Mouse (Mus musculus): ENCODE results near the gene Tbc1d2. TPM values are rescaled to one million over a fixed set of nuclear protein-coding genes. Genes with fewer than 3 reads are reported as not detected.

The Tbc1d2 gene
- polyA plus RNA-seq, 1 experiment from 2014 or later = 7.4 TPM

DNA sequence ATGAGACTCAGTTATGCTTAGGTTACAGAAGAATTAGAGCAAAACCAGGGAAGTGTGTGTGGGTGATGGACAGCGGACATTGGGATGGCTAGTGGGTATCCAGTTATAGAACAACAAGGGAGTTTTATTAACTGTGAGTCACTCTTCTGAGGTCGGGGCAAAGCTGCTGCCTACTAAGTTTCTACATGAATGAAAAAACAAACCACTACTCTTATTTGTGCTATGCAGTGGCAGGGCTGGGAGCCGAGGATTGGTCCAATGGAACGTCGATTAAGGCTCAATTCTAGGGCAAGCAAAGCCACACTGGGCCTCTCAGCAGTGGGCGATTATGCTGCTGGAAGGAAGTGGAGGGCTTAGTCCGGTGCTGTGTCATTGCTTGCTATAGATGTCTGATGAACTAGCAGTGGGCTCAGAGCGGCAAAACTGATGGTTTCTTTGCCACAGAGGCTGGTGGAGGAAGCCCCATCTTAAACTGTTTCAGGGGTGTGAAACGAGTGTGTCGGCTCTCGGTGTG is 25.3 kb upstream of the Tbc1d2 start:
- Histone ChIP-seq H3K27ac (ENCODE audit: low read length) (no peak overlapping the region), H3K4me2 (ENCODE audit: low read depth, low read length) (no peak overlapping the region), H3K9me3 (ENCODE audit: control insufficient read depth, low read length) (no peaks in the 10 kb centered on the region), H3K36me3 (ENCODE audit: control insufficient read depth, insufficient read depth, low read length) (no peaks in the 10 kb centered on the region), H3K27me3 (replicated peaks; ENCODE audit: control insufficient read depth, insufficient read depth, low read length) (no peaks in the 10 kb centered on the region), H3K4me1 (ENCODE audit: control insufficient read depth, insufficient read depth, low read length) (no peaks in the 10 kb centered on the region), H3K4me3 (ENCODE audit: low read length) (no peak overlapping the region), H3K9ac (ENCODE audit: low read depth, low read length) (no peak overlapping the region)
- no peak for ATAC-seq
- WGBS = 76% methylated on average over 11 of the region's 11 CpGs

DNA sequence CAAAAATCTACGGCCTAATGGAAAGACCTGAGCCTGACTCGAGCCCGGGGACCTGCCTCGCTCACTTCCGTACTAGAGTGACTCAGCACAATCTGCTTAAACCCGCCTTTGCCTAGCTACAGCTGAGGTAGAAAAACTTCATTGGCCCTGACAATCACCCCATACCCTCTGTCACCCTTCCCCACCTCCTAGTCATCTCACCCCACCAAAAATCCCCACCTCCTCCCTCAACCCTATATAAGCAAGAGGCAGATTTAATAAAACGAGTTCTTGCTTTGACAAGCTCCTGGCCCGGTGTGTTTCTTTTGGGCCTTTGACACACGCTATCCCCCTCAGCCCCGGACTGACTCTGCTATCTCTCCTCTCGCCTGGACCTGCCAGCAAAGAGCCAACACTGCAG is 18.6 kb upstream of the Tbc1d2 start:
- H3K4me2 ChIP-seq (ENCODE audit: low read depth, low read length) = no peak overlapping the region
- no peak overlapping the region for H3K9ac ChIP-seq (ENCODE audit: low read depth, low read length)
- H3K4me1 ChIP-seq (ENCODE audit: control insufficient read depth, insufficient read depth, low read length) = peaks cover 14% of the 10 kb centered on the region
- H3K27ac ChIP-seq (ENCODE audit: low read length) = no peak overlapping the region
- H3K36me3 ChIP-seq (ENCODE audit: control insufficient read depth, insufficient read depth, low read length) = no peaks in the 10 kb centered on the region
- H3K9me3 ChIP-seq (ENCODE audit: control insufficient read depth, low read length) = no peaks in the 10 kb centered on the region
- 68% methylated on average over 11 of the region's 11 CpGs for WGBS
- H3K4me3 ChIP-seq (ENCODE audit: low read length) = no peak overlapping the region
- ATAC-seq = no peak
- H3K27me3 ChIP-seq (replicated peaks; ENCODE audit: control insufficient read depth, insufficient read depth, low read length) = no peaks in the 10 kb centered on the region

DNA sequence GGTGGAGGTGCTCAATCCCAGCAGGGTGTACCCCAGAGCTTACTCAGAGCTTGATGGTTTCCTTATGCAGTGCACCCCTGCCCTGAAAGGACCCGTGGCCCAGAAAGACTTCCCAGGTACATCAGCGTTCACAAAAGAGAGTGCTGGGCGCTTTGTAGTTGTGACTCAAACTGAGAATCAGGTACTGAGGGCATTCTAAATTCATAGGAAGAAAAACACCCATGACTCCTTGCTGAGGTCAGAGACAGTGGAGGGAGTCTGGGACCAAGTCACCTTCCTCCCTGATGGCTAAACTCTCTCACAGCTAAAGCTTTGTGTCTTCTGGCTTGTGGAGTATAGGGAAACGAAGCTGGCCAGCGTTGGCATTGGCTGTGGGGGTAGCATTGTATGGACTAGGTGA is 16.4 kb upstream of the Tbc1d2 start:
- no peak overlapping the region for H3K4me3 ChIP-seq (ENCODE audit: low read length)
- H3K27me3 ChIP-seq (replicated peaks; ENCODE audit: control insufficient read depth, insufficient read depth, low read length) = no peaks in the 10 kb centered on the region
- H3K4me1 ChIP-seq (ENCODE audit: control insufficient read depth, insufficient read depth, low read length) = peaks cover 14% of the 10 kb centered on the region
- no peaks in the 10 kb centered on the region for H3K9me3 ChIP-seq (ENCODE audit: control insufficient read depth, low read length)
- WGBS = 63% methylated on average over 5 of the region's 5 CpGs
- no peak overlapping the region for H3K27ac ChIP-seq (ENCODE audit: low read length)
- ATAC-seq = no peak
- H3K36me3 ChIP-seq (ENCODE audit: control insufficient read depth, insufficient read depth, low read length) = no peaks in the 10 kb centered on the region
- H3K4me2 ChIP-seq (ENCODE audit: low read depth, low read length) = no peak overlapping the region
- no peak overlapping the region for H3K9ac ChIP-seq (ENCODE audit: low read depth, low read length)

DNA sequence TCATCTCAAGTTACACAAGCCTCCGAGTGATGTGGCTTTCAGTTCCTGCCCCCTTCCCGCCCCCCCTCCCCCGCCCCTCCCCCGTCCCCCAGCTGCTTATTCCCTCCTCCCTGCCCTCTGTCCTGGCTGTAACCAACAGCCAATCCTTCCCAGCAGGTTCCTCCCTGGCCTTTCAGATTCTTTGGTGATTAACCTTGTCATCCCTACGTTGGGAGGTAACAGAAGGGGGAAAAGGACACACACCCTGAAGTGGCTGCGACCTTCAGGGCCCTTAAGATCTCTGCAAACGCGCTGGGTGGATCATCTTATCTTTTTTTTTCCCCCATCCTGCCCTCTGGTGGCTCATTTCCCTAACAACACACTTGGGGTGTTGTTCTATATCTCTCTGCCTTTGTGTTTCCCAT is 15.4 kb upstream of the Tbc1d2 start:
- Histone ChIP-seq H3K4me3 (ENCODE audit: low read length) (no peak overlapping the region), H3K4me2 (ENCODE audit: low read depth, low read length) (no peak overlapping the region), H3K9me3 (ENCODE audit: control insufficient read depth, low read length) (no peaks in the 10 kb centered on the region), H3K36me3 (ENCODE audit: control insufficient read depth, insufficient read depth, low read length) (no peaks in the 10 kb centered on the region), H3K9ac (ENCODE audit: low read depth, low read length) (no peak overlapping the region), H3K4me1 (ENCODE audit: control insufficient read depth, insufficient read depth, low read length) (peaks cover 14% of the 10 kb centered on the region), H3K27me3 (replicated peaks; ENCODE audit: control insufficient read depth, insufficient read depth, low read length) (no peaks in the 10 kb centered on the region), H3K27ac (ENCODE audit: low read length) (no peak overlapping the region)
- WGBS = 4% methylated on average over 8 of the region's 8 CpGs
- no peak for ATAC-seq

DNA sequence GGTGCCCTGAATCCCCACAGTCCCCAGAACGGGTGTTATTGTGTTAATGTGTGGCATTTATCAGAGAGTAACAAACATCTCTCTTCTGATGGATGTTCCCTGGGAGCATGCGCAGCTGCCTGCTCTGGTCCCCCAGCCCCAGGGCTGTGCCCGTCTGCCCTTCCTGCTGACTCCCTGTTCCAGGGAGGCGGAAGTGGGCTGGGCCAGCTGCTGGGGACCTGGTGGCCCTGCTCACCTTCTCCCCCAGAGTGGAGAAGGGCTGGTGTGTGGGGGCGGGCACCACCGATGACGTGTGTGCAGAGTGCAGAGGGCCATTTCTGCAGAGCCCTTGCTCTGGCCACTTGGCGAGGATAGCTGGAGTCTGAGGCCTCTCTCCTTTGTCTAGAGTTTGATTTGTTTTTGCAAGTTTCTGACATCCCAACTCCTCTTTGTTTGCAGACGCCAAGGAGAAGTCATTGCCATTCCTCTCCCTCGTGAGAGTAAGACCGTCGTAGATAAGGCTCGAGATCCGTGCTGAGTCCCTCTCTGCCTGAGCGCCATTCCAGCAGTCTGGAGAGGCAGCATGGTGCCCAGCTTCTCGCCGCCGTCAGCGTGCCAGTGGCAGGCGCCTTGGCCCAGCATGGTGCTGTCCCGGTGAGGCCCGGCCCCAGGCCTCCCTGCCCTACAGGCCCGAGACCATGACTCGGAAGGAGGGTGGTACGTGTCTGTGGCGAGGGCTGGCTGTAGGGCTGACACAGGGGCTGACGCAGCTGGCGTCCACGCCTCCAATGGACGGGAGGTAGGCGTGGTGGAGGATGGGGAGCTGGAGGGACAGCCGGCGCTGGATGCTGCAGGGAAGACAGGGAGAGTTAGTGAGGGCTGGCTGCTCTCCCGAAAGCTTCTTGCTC is 14.4 kb upstream of the Tbc1d2 start:
- H3K4me2 ChIP-seq (ENCODE audit: low read depth, low read length) = peak overlapping the region; percentile 90
- peak overlapping the region; percentile 52 for H3K4me3 ChIP-seq (ENCODE audit: low read length)
- 4% methylated on average over 33 of the region's 34 CpGs for WGBS
- no peaks in the 10 kb centered on the region for H3K36me3 ChIP-seq (ENCODE audit: control insufficient read depth, insufficient read depth, low read length)
- H3K9ac ChIP-seq (ENCODE audit: low read depth, low read length) = peak overlapping the region; percentile 82
- no peaks in the 10 kb centered on the region for H3K27me3 ChIP-seq (replicated peaks; ENCODE audit: control insufficient read depth, insufficient read depth, low read length)
- H3K4me1 ChIP-seq (ENCODE audit: control insufficient read depth, insufficient read depth, low read length) = peaks cover 14% of the 10 kb centered on the region
- no peaks in the 10 kb centered on the region for H3K9me3 ChIP-seq (ENCODE audit: control insufficient read depth, low read length)
- peak overlapping the region; percentile 86 for H3K27ac ChIP-seq (ENCODE audit: low read length)
- ATAC-seq = peak; percentile 93

DNA sequence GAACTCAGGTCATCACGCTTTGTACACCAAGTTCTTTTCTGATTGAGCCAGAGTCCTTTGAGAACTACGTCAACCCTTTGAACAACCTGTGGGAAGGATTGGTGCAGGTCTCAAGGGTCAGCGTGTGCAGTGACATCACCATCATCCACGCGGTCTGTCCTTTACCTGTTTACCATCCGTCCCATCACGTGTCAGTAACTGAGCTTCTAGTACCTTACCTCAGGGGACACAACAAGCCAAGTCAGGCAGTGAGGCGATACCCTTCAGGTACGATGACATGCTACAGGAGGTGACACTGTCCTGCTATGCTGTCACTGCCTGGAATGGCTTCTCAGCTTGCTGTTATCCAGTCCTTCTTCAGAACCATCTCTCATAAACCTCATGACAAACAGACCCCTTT is 11.4 kb upstream of the Tbc1d2 start:
- ATAC-seq = no peak
- H3K4me1 ChIP-seq (ENCODE audit: control insufficient read depth, insufficient read depth, low read length) = peaks cover 14% of the 10 kb centered on the region
- no peak overlapping the region for H3K4me3 ChIP-seq (ENCODE audit: low read length)
- H3K27ac ChIP-seq (ENCODE audit: low read length) = no peak overlapping the region
- no peaks in the 10 kb centered on the region for H3K9me3 ChIP-seq (ENCODE audit: control insufficient read depth, low read length)
- WGBS = 67% methylated on average over 9 of the region's 9 CpGs
- H3K36me3 ChIP-seq (ENCODE audit: control insufficient read depth, insufficient read depth, low read length) = no peaks in the 10 kb centered on the region
- no peaks in the 10 kb centered on the region for H3K27me3 ChIP-seq (replicated peaks; ENCODE audit: control insufficient read depth, insufficient read depth, low read length)
- no peak overlapping the region for H3K4me2 ChIP-seq (ENCODE audit: low read depth, low read length)
- no peak overlapping the region for H3K9ac ChIP-seq (ENCODE audit: low read depth, low read length)

DNA sequence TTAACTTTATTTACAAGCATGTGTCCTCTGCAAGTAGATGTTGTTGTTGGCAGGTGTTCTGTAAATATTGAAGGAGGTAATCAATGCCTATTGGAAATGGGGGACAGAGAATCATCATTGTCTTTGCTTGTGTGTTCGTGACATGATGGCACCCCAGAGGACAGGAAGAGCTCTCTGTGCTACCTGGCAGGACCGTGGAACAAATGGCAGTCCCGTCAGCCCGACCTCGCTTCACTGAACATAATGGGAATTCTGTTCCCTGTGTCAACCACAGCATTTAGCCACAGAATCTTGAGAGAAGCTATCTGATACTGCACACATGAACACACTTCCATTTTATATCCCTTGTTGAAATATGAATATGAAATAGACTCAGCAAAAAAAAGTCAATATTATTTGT is 8.9 kb upstream of the Tbc1d2 start:
- no peak for ATAC-seq
- Histone ChIP-seq H3K27me3 (replicated peaks; ENCODE audit: control insufficient read depth, insufficient read depth, low read length) (no peaks in the 10 kb centered on the region), H3K4me2 (ENCODE audit: low read depth, low read length) (no peak overlapping the region), H3K9ac (ENCODE audit: low read depth, low read length) (no peak overlapping the region), H3K4me1 (ENCODE audit: control insufficient read depth, insufficient read depth, low read length) (peaks cover 3% of the 10 kb centered on the region; the same call in 1 of the 2 replicates), H3K9me3 (ENCODE audit: control insufficient read depth, low read length) (no peaks in the 10 kb centered on the region), H3K4me3 (ENCODE audit: low read length) (no peak overlapping the region), H3K36me3 (ENCODE audit: control insufficient read depth, insufficient read depth, low read length) (no peaks in the 10 kb centered on the region), H3K27ac (ENCODE audit: low read length) (no peak overlapping the region)
- 76% methylated on average over 5 of the region's 5 CpGs for WGBS

DNA sequence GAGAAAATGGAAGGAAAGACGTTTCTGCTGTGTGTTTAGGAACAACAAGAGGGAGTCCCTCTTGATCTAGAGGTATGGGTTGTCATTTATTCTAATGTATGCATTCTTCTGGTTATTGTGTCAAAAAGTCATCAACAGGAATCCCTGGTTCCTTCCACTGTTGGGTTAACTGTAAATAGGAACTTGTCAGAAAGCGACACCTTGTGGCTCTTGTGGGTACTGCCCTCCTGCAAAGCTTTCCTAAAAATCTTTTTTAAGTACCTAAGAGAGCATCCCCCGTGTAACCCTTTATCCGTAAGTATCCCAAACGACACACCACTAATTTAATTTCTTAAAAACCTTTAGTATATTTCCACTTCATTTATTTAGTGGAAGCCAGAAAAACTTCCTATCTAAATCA is 7.1 kb upstream of the Tbc1d2 start:
- Histone ChIP-seq H3K9ac (ENCODE audit: low read depth, low read length) (no peak overlapping the region), H3K4me3 (ENCODE audit: low read length) (no peak overlapping the region), H3K4me1 (ENCODE audit: control insufficient read depth, insufficient read depth, low read length) (no peaks in the 10 kb centered on the region), H3K27me3 (replicated peaks; ENCODE audit: control insufficient read depth, insufficient read depth, low read length) (no peaks in the 10 kb centered on the region), H3K9me3 (ENCODE audit: control insufficient read depth, low read length) (no peaks in the 10 kb centered on the region), H3K4me2 (ENCODE audit: low read depth, low read length) (no peak overlapping the region), H3K36me3 (ENCODE audit: control insufficient read depth, insufficient read depth, low read length) (no peaks in the 10 kb centered on the region), H3K27ac (ENCODE audit: low read length) (no peak overlapping the region)
- ATAC-seq = no peak
- WGBS = 9% methylated on average over 5 of the region's 5 CpGs

DNA sequence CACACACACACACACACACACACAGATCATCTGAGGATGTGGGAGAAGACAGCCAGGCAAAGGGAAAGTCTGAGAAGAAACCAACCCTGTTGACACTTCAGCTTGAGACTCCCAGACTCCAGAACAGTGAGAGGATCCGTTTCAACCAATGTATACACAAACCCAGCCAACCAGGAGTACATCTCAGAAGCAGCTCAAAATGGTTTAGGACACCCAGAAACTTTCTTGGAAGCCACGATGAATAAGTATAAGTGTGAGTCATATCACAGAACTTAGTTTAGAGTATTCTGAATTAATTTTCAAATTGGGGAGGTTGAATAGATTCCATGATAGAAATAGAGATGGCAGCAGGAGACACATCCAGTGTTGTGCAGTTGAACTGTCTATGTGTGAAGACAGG is 5.9 kb upstream of the Tbc1d2 start:
- 66% methylated on average over 2 of the region's 2 CpGs for WGBS
- H3K9ac ChIP-seq (ENCODE audit: low read depth, low read length) = no peak overlapping the region
- no peak for ATAC-seq

More for the DNA sequence above, 5.9 kb upstream of the Tbc1d2 start:
- Histone ChIP-seq H3K36me3 (ENCODE audit: control insufficient read depth, insufficient read depth, low read length) (no peaks in the 10 kb centered on the region), H3K27ac (ENCODE audit: low read length) (no peak overlapping the region), H3K4me1 (ENCODE audit: control insufficient read depth, insufficient read depth, low read length) (no peaks in the 10 kb centered on the region), H3K9me3 (ENCODE audit: control insufficient read depth, low read length) (no peaks in the 10 kb centered on the region), H3K27me3 (replicated peaks; ENCODE audit: control insufficient read depth, insufficient read depth, low read length) (no peaks in the 10 kb centered on the region), H3K4me2 (ENCODE audit: low read depth, low read length) (no peak overlapping the region), H3K4me3 (ENCODE audit: low read length) (no peak overlapping the region)
